Mouse (Mus musculus) left cerebral cortex, adult 2 months (tissue): Measurements from ENCODE around the gene Gpr19. TPM values are rescaled to one million over a fixed set of nuclear protein-coding genes. Genes with fewer than 3 reads are reported as not detected.

ENCODE experiments used
- DNase-seq, 2 experiments: peaks; one replicate each; pipeline ENCODE4 v3.0.0; 2021 to 2022; ENCODE audit warnings: low spot score in 2 of 2, mixed read lengths in 1 of 2; ENCODE audit errors: extremely low spot score in 1 of 2
- H3K27ac ChIP-seq: fragments of 200-600 bp; 2 replicates; pipeline ENCODE4 v1.8.1; 2022
- H3K4me3 ChIP-seq: fragments of 200-600 bp; 2 replicates; pipeline ENCODE4 v1.8.1; 2022
- CTCF ChIP-seq: fragments of 200-600 bp; IDR thresholded peaks from 2 replicates; pipeline ENCODE4 v1.8.1; 2022; ENCODE audit warnings: antibody characterized with exemption, mild to moderate bottlenecking, moderate library complexity
- intact Hi-C: fragments of 180-260 bp; cut with DNase I; formaldehyde crosslinking; loops from one replicate; pipeline ENCODE4 v1.15.1; 2025
- total RNA-seq, 2 experiments: library from RNA; stranded (reverse); gene quantifications; 2 replicates each; pipeline ENCODE4 v1.2.3; 2021

The Gpr19 gene
- total RNA-seq, 2 experiments from 2014 or later, result 22.2 to 26.9 TPM

GRCm38 (mm10) chr6:134861386-134861785 lies 37.0 kb downstream of the Gpr19 start:
- TF ChIP-seq CTCF, result no peak
- no peak for DNase-seq
- H3K27ac ChIP-seq, result no peak overlapping the region
- no peak overlapping the region for H3K4me3 ChIP-seq
- intact Hi-C loops, result loop anchor here (10.0 kb wide), 1 partner anchor 437 kb away; no protein-coding TSS in a partner anchor

- intact Hi-C loops, result loop anchor here (10.0 kb wide), 1 partner anchor 435 kb away; no protein-coding TSS in a partner anchor
- no peak overlapping the region for H3K4me3 ChIP-seq
- no peak for DNase-seq
- no peak for TF ChIP-seq CTCF
- H3K27ac ChIP-seq, result no peak overlapping the region
These were observed 38.1 kb downstream of the Gpr19 start for GRCm38 (mm10) chr6:134860275-134860674.

GRCm38 (mm10) chr6:134859021-134859420 lies 39.4 kb downstream of the Gpr19 start:
- DNase-seq, result no peak
- TF ChIP-seq CTCF, result no peak
- no peak overlapping the region for H3K4me3 ChIP-seq
- intact Hi-C loops, result no loop called here
- no peak overlapping the region for H3K27ac ChIP-seq

DNA sequence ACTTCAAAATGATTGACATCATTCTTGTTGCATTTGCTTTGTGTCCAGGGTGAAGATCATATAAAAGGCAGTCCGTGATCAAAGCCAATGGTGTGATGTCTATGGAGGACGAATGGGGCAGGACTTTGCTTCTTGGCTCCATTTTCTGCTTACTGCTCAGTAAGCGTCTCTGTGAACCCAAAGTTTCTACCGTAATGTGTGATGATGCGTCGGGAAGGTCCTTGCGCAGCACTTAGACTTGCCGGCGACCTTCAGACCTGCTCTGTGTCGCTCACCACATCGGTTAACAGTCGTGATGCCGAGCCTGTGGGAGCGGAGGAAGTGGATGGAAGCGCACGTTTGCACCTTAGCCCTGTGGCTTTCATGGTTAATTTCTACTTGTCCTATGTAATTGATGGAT lies 42.5 kb downstream of the Gpr19 start:
- TF ChIP-seq CTCF, result no peak
- intact Hi-C loops, result no loop called here
- no peak for DNase-seq
- H3K27ac ChIP-seq, result no peak overlapping the region
- no peak overlapping the region for H3K4me3 ChIP-seq

- intact Hi-C loops, result no loop called here
- H3K27ac ChIP-seq, result no peak overlapping the region
- no peak for TF ChIP-seq CTCF
- no peak overlapping the region for H3K4me3 ChIP-seq
- no peak for DNase-seq
These were observed 43.6 kb downstream of the Gpr19 start for GRCm38 (mm10) chr6:134854782-134855181.

- H3K4me3 ChIP-seq, result no peak overlapping the region
- no peak for DNase-seq
- TF ChIP-seq CTCF, result no peak
- intact Hi-C loops, result no loop called here
- no peak overlapping the region for H3K27ac ChIP-seq
These were observed 48.4 kb downstream of the Gpr19 start for GRCm38 (mm10) chr6:134849985-134850384.

DNA sequence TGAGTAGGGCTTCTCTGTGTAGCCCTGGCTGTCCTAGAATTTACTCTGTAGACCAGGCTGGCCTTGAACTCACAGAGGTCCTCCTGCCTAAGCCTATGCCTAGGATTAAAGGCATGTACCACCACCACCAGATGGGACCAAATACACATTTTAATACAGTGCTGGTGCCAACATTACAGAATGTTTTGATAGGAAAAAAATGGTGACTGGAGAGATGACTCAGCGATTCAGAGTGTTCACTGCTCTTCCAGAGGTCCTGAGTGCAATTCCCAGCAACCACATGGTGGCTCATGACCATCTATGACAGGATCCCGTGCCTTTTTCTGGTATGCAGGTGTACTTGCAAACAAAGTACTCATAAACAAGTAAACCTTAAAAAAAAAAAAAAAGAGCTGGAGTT lies 48.9 kb downstream of the Gpr19 start:
- TF ChIP-seq CTCF, result no peak
- intact Hi-C loops, result no loop called here
- no peak for DNase-seq
- Histone ChIP-seq H3K27ac (no peak overlapping the region), H3K4me3 (no peak overlapping the region)

GRCm38 (mm10) chr6:134848197-134848890 lies 50.0 kb downstream of the Gpr19 start:
- peak; percentile 41 for TF ChIP-seq CTCF
- intact Hi-C loops, result no loop called here
- Histone ChIP-seq H3K27ac (no peak overlapping the region), H3K4me3 (no peak overlapping the region)
- DNase-seq, result no peak

- intact Hi-C loops, result no loop called here
- Histone ChIP-seq H3K27ac (no peak overlapping the region), H3K4me3 (no peak overlapping the region)
- DNase-seq, result no peak
- TF ChIP-seq CTCF, result no peak; the same call in 1 of the 2 replicates
These were observed 50.8 kb downstream of the Gpr19 start for GRCm38 (mm10) chr6:134847550-134847949.

- no peak overlapping the region for H3K4me3 ChIP-seq
- no peak for DNase-seq
- intact Hi-C loops, result no loop called here
- H3K27ac ChIP-seq, result no peak overlapping the region
- no peak for TF ChIP-seq CTCF
These were observed 52.1 kb downstream of the Gpr19 start for GRCm38 (mm10) chr6:134846308-134846707.

GRCm38 (mm10) chr6:134845726-134846125 lies 52.7 kb downstream of the Gpr19 start:
- no peak for TF ChIP-seq CTCF
- intact Hi-C loops, result no loop called here
- H3K4me3 ChIP-seq, result no peak overlapping the region
- DNase-seq, result no peak
- no peak overlapping the region for H3K27ac ChIP-seq

DNA sequence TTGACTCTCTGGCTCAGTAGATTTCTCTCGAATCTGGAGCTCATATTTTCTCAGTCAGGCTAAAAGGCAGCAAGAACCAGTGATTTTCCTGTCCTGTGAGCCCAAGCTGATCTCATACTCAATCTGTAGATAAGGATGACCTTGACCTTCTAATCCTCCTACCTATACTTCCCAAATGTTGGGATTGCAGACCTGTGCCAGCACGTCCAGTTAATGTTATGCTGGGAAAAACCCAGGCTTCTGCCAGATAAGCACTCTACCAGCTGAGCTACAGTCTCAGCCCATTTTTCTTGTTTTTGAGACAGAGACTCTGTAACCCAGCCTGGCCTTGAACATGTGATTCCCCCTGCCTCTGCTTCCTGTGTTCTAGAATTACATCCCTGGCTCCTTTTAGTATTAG lies 58.0 kb downstream of the Gpr19 start:
- no peak for TF ChIP-seq CTCF
- Histone ChIP-seq H3K27ac (no peak overlapping the region), H3K4me3 (no peak overlapping the region)
- intact Hi-C loops, result no loop called here
- no peak for DNase-seq

DNA sequence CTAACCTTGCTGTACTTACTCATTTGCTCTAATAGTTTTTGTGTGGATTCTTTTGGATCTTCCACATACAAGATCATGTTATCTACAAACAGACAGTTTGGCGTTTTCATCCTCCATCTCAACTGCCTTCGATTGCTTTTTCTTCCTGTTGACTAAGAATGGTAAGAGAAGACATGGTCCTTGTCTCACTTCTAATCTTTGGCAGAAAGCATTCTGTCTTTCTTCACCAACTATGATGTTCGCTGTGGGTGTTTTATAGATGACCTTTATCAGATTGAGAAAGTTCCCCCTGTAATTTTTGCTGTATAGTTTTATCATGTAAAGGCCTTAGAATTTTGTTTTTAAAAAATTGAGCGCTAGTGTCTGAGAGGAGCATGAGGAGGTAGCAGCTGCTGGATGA lies 60.3 kb downstream of the Gpr19 start:
- no peak for DNase-seq
- intact Hi-C loops, result no loop called here
- Histone ChIP-seq H3K4me3 (no peak overlapping the region), H3K27ac (no peak overlapping the region)
- TF ChIP-seq CTCF, result no peak
